Mouse (Mus musculus) small intestine, adult 2 months (tissue): ENCODE data around the gene Rasa2. TPM values are rescaled to one million over a fixed set of nuclear protein-coding genes. Genes with fewer than 3 reads are reported as not detected.

Experiments used
- H3K27ac ChIP-seq: fragments of 200-500 bp; 2 replicates; pipeline ENCODE4 v1.5.1; 2012; ENCODE audit warnings: low read depth, low read length, control low read depth, inconsistent platforms; ENCODE audit not compliant: insufficient read depth
- H3K27me3 ChIP-seq: fragments of 200-500 bp; 2 replicates; pipeline ENCODE4 v1.6.1; 2012; ENCODE audit warnings: mild to moderate bottlenecking, moderate library complexity, low read length, inconsistent platforms; ENCODE audit not compliant: control insufficient read depth, insufficient read depth
- H3K36me3 ChIP-seq: fragments of 200-500 bp; 2 replicates; pipeline ENCODE4 v1.6.1; 2012; ENCODE audit warnings: mild to moderate bottlenecking, low read length, control low read depth, inconsistent platforms; ENCODE audit not compliant: control insufficient read depth, insufficient read depth
- H3K4me1 ChIP-seq: fragments of 200-500 bp; 2 replicates; pipeline ENCODE4 v1.6.1; 2012; ENCODE audit warnings: low read length, inconsistent platforms, mixed read lengths; ENCODE audit not compliant: control insufficient read depth, insufficient read depth, insufficient read length
- H3K4me3 ChIP-seq: fragments of 200-500 bp; 2 replicates; pipeline ENCODE4 v1.5.1; 2012; ENCODE audit warnings: low read depth, mild to moderate bottlenecking, control low read depth, inconsistent platforms, low read length, moderate library complexity
- CTCF ChIP-seq: fragments of 200-500 bp; IDR thresholded peaks from 2 replicates; pipeline ENCODE4 v1.5.1; 2012; ENCODE audit warnings: low read depth, mild to moderate bottlenecking, control low read depth, inconsistent platforms, low read length, moderate library complexity, mixed read lengths; ENCODE audit not compliant: insufficient replicate concordance, insufficient read length; ENCODE audit errors: extremely low read depth
- POLR2A ChIP-seq: fragments of 200-500 bp; IDR thresholded peaks from 2 replicates; pipeline ENCODE4 v1.6.1; 2012; ENCODE audit warnings: low read depth, mild to moderate bottlenecking, control low read depth, inconsistent platforms, low read length, moderate library complexity
- WGBS: fragments of 180-500 bp; shearing (Covaris S2); methylation state at CpG from one replicate; pipeline ENCODE4 v1.1.7; 2018; 5-methylcytosine and 5-hydroxymethylcytosine counted together
- polyA plus RNA-seq: library from polyadenylated mRNA; depleted of rRNA; stranded (reverse); fragments of >200 nt; gene quantifications from 2 replicates; pipeline ENCODE4 v1.2.3, GENCODE M21; 2012

The Rasa2 gene
- polyA plus RNA-seq, 1 experiment, result 2.6 TPM

GRCm38 (mm10) chr9:96639451-96639850 is 8.0 kb upstream of the Rasa2 start:
- H3K4me1 ChIP-seq, result peaks cover 33% of the 10 kb centered on the region
- no peaks in the 10 kb centered on the region for H3K27me3 ChIP-seq
- no peak overlapping the region for H3K4me3 ChIP-seq
- no peak overlapping the region for H3K27ac ChIP-seq
- TF ChIP-seq CTCF (no peak), POLR2A (no peak)
- 92% methylated on average over 7 of the region's 7 CpGs for WGBS
- H3K36me3 ChIP-seq, result no peaks in the 10 kb centered on the region

- peaks cover 38% of the 10 kb centered on the region for H3K4me1 ChIP-seq
- 34% methylated on average over 7 of the region's 7 CpGs for WGBS
- no peak overlapping the region for H3K4me3 ChIP-seq
- no peaks in the 10 kb centered on the region for H3K27me3 ChIP-seq
- H3K36me3 ChIP-seq, result no peaks in the 10 kb centered on the region
- peak overlapping the region; percentile 31; the same call in 1 of the 2 replicates for H3K27ac ChIP-seq
- TF ChIP-seq POLR2A (no peak), CTCF (no peak)
Measured at GRCm38 (mm10) chr9:96638508-96638907, 7.1 kb upstream of the Rasa2 start.

- H3K36me3 ChIP-seq, result no peaks in the 10 kb centered on the region
- TF ChIP-seq CTCF (no peak), POLR2A (no peak)
- no peak overlapping the region for H3K27ac ChIP-seq
- H3K4me1 ChIP-seq, result peaks cover 46% of the 10 kb centered on the region
- no peaks in the 10 kb centered on the region for H3K27me3 ChIP-seq
- 84% methylated on average over 7 of the region's 7 CpGs for WGBS
- H3K4me3 ChIP-seq, result no peak overlapping the region
Measured at GRCm38 (mm10) chr9:96637157-96637548, 5.7 kb upstream of the Rasa2 start.

GRCm38 (mm10) chr9:96636423-96637156 is 5.2 kb upstream of the Rasa2 start:
- H3K27me3 ChIP-seq, result no peaks in the 10 kb centered on the region
- no peaks in the 10 kb centered on the region for H3K36me3 ChIP-seq
- peaks cover 47% of the 10 kb centered on the region for H3K4me1 ChIP-seq
- no peak overlapping the region for H3K4me3 ChIP-seq
- TF ChIP-seq CTCF (no peak), POLR2A (no peak)
- 79% methylated on average over 9 of the region's 9 CpGs for WGBS
- H3K27ac ChIP-seq, result no peak overlapping the region

GRCm38 (mm10) chr9:96635899-96636298 is 4.5 kb upstream of the Rasa2 start:
- no peaks in the 10 kb centered on the region for H3K27me3 ChIP-seq
- 47% methylated on average over 3 of the region's 3 CpGs for WGBS
- no peak overlapping the region for H3K27ac ChIP-seq
- H3K4me3 ChIP-seq, result no peak overlapping the region
- TF ChIP-seq CTCF, result no peak
- TF ChIP-seq POLR2A, result no peak
- peaks cover 45% of the 10 kb centered on the region for H3K4me1 ChIP-seq
- H3K36me3 ChIP-seq, result no peaks in the 10 kb centered on the region

- Histone ChIP-seq H3K4me1 (peaks cover 40% of the 10 kb centered on the region), H3K36me3 (no peaks in the 10 kb centered on the region), H3K27me3 (no peaks in the 10 kb centered on the region), H3K27ac (peak overlapping the region; percentile 51; the same call in 1 of the 2 replicates), H3K4me3 (no peak overlapping the region)
- TF ChIP-seq CTCF, result no peak
- TF ChIP-seq POLR2A, result no peak
- WGBS, result 19% methylated on average over 6 of the region's 6 CpGs
Measured at GRCm38 (mm10) chr9:96635176-96635575, 3.8 kb upstream of the Rasa2 start.

GRCm38 (mm10) chr9:96633771-96634170 is 2.4 kb upstream of the Rasa2 start:
- H3K27ac ChIP-seq, result no peak overlapping the region
- TF ChIP-seq CTCF (no peak), POLR2A (no peak)
- H3K4me1 ChIP-seq, result peaks cover 28% of the 10 kb centered on the region
- no peaks in the 10 kb centered on the region for H3K27me3 ChIP-seq
- H3K36me3 ChIP-seq, result no peaks in the 10 kb centered on the region
- no peak overlapping the region for H3K4me3 ChIP-seq
- 91% methylated on average over 2 of the region's 2 CpGs for WGBS
